Mouse (Mus musculus): ENCODE results near the gene Rab11fip3.
"Not testable (repeated sequence)": the region's sequence is repeated elsewhere in the genome, so short reads cannot be mapped to it uniquely, and the experiment has no call there.

The Rab11fip3 gene

DNA sequence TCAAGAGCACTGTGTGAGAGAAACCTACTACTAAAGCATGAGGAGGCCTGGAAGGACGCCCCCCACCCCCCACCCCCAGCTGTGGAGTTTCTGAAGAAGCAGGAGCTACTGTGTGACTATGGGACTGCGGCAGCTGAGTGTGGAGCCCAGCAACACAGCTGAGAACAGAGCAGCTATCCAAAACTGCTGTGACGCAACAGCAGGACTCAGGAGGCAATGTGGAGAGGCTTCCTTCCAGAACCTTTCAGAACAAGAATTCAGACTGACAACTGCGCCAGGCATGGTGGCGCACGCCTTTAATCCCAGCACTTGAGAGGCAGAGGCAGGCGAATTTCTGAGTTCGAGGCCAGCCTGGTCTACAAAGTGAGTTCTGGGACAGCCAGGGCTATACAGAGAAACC lies 28.6 kb downstream of the Rab11fip3 start:
- DNase-seq (ENCODE audit: low spot score in 2 of 2): not testable (repeated sequence)

DNA sequence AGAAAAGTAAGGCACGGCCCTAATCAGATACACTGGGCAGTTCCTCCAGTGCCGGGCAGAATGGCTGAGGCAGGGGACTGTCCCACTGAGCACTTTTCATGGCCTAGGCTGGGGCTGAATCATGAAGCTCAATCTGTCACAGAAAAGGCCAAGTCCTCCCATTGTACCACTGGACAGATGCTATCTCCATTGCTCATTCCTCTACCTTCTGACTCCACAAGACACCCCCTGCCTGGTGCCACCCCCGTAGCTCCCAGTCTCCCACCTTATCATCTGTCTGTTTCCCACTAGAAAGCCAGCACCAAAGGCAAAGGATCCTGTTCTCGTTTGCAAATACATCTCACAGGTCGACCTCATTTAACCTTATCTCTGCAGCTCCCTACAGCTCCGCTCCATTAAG lies 37.3 kb downstream of the Rab11fip3 start:
- no peak for DNase-seq (ENCODE audit: low spot score in 2 of 2)

DNA sequence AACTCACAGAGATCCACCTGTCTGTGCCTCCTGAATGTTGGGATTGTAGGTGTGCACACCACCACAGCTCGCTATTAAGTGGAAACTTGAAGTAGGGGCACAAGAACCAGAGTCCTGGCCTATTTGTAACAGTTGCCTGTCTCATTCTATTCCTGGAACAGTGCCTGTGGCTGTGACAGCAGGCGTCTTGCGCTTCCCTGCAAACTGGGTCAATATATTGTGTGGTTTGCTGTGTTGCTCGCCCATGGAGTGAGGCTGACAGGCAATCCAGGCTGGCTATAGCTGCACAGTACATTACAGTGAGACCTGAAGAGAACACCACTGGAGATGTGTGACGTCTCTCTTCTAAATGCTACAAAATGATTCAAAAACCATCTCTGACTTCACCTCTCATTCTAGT lies 37.8 kb downstream of the Rab11fip3 start:
- DNase-seq (ENCODE audit: low spot score in 2 of 2): no peak

DNA sequence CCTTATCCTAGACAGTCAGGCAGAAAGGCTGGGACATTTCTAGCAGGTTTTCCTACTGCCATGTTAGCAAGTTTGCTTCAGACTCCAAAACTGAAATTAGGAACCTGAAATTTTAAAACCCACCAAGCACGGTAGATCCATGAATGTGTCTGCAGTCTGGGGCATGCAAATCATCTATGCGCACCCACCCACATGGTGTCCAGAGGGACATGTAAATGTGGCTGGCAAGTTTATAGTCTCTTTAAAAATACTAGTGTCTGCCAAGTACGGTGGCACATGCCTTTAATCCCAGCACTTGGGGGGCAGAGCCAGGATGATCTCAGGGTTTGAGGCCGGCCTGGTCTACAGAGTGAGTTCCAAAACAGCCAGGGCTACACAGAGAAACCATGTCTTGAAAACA lies 41.1 kb downstream of the Rab11fip3 start:
- no peak for DNase-seq (ENCODE audit: low spot score in 2 of 2)

DNA sequence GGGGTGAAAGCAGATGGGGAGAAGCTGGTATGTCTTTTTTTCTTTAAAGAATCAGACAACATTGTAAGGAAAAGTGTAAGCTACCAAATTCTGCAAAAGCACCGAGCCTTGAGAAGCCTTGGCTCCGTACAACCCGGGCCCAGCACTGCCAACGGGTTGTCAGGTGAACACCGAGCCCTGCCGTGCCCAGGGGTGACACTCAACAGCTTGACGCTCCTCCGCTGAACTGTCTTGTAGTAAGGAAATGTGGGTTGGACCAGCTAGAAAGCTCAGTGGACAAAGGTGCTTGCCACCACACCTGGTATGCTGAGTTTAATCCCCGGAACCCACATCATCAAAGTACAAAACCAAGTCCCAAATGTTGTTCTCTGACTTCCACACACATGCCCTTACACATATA lies 44.7 kb downstream of the Rab11fip3 start:
- no peak for DNase-seq (ENCODE audit: low spot score in 2 of 2)

DNA sequence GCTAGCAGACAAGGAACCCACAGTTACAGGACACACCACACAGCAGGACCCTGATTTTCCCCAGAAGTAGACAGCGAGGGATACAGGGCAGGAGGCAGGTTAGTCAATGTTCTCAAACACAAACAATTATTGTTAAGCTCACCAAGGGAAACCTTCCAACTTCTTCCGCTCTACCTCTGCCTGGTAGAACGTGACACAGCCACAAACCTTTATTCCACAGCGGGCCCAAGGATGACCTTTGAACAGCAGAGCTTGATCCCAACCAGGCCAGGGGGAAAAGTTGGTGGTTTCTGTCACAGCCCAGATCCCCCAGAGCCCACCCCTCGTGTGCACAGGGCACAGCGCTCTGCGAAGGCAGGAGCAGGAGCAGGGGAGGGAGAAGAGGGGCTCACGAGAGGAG lies 45.4 kb downstream of the Rab11fip3 start:
- DNase-seq (ENCODE audit: low spot score in 2 of 2): no peak

DNA sequence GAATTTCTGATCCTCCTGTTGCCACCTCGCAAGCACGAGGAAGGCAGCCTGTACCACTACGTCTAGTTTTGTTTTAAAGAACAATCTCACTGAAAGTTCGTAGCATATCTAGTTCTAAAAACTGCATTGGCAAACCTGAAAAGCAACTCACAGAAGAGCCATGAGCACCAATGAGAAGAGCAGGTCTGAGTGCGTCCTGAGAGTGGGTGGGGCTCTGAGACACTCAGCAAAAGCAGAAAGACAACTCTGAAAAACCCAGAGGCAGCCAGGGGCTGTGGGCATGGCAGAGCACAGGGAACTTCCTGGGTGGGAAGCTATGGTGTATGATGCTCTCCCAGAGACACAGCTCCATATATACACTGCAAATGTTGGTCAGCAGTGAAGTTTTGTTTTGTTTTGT lies 46.2 kb downstream of the Rab11fip3 start:
- no peak for DNase-seq (ENCODE audit: low spot score in 2 of 2)

DNA sequence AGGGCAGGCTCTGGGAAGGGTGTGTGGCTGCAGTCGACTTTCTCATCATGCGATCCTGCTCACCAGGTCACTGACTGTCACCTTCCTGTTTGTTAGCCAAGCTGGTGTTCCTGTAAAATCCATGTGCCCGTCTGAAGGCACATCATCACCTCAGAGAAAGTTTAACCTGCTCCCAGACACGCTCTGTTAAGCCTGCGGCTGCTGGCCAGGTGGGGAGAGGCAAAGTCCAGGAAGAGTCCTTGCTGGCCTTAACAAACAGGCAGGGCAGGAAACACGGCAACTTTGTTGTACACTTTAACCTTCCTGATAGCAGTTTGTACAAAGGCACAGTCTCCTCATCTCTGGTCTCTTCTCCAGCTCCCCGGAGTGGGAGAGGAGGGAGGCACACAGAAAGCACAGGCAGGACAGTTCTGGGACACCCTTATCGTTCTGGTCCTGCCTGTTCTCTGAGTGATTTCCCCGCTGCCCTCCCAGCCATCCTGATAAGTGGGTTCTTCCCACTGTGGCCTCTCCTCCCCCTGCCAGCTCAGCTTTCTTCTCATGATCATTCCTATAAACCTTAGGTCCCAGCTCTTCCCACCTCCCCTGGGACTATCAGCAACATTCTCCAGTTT lies 47.5 kb downstream of the Rab11fip3 start:
- no peak for DNase-seq (ENCODE audit: low spot score in 2 of 2)

DNA sequence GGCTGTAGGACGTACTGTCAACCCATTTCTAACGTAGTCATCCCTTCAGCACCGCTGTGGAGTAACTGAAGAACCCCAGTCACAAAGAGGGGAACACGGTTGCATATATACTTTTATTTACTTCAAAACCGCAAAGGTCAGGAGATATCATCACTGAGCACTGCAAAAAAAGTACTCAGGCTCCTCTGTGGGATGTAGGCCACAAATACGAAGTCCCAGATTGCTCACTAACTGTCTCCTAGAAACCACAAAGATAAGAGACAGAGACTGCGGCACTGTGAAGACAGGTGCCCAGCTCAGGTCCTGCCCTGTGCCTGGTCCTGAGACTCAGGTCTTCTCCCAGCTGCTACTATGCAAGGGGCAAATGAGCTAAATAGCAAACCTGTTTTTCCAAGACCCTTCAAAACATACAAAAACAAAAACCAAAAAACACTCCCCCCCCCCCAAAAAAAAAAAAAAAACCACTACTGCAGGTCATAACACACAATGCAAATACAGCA lies 48.5 kb downstream of the Rab11fip3 start:
- DNase-seq (ENCODE audit: low spot score in 2 of 2): no peak

DNA sequence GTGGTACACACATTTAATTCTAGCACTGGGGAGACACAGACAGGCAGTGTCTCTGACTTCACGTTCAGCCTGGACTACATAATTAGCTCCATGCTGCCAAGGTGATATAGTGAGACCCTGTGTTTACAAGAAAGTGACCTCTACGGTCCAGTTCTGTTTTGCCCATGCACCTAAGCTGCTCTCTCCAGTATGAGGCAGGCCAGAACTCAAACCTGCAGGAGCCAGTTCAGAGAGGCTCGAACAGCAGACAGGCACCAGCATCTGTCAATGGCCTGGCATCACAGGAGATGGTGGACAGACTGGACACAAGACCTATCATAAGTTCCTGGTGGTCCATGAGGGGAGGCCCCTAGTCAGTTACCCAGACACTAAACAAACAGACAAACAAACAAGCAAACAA lies 51.0 kb downstream of the Rab11fip3 start:
- no peak for DNase-seq (ENCODE audit: low spot score in 2 of 2)

DNA sequence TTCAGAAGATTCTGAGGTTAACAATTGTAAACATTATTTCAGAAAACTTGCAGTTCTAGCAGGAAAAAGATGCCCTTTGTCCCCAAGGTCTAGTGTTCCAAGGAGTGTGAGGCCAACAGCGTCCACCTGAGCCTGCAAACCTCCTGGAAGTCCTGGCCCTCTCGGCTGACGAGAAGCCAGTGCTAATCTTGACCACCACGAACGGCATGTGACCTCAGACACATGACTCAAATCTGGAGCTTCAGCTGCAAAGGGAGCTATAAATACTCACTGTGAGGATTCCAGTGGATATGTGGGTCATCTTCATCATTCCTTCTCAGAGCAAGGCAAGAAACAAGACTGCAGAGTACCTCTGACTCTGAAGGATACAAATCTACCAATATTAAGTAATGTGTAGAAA lies 51.4 kb downstream of the Rab11fip3 start:
- no peak for DNase-seq (ENCODE audit: low spot score in 2 of 2)

DNA sequence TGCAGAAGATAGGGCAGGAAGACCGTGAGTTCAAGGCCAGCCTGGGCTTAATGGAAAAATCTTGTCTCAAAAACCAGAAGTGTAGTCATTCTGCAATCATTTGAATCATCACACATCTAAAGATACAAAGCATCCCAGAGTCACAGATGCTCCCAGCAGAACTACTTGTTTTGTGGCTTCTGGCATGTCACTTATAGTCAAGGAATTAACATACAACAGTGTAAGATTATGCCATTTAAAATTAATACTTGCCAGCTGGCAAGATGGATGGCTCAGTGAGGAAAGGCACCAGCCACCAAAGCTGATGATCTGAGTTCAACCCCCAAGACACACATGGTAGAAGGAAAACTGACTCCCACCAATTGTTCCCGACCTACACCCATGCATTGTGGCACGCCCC lies 52.3 kb downstream of the Rab11fip3 start:
- DNase-seq (ENCODE audit: low spot score in 2 of 2): no peak

DNA sequence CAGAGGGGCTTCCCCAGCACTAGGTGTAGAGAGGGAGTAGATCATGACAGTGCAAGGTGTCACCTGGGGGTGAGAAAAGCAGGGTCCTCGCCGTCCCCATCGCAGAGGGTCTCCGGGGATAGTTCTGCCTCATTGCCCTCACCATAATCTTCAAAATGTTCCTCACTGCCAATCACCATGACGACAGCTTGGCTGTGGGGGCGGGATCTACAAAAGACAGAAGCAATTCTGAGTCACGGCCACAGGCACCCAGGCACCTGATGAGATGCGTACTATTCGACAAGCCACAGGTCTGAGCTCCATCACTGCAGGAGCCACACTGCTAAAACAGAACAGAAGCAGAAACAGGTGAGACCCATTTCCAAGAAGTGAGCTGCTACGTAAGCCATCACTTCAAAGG lies 55.6 kb downstream of the Rab11fip3 start:
- no peak for DNase-seq (ENCODE audit: low spot score in 2 of 2)

DNA sequence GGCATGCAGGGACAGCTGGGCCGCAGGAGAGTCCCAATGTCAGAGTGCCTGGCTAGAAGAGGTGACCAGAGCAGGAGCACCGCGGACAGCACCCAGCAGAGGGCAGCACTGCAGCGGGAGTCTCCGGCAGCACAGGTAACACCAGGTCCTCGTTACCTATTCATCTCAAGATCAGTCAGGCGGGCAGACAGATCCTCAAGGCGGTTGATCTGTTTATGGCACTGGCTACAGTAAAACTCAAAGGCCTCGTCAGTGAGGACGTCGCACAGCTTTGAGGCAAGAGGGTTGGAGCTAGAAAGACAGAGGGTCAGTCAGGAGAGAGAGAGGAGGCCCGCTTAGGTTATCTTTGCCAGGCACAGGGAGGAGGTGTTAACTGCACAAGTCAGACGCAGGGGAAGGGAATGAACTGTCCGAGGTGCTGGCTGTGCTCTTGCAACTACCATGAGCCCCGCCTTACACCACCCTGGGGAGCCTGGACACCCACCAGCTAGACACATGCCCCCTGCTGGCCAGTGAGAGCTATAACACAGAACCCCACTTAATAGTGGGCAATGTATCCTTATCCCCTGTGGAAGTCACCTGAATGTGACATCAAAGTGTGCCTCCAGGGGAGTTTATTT lies 57.4 kb downstream of the Rab11fip3 start:
- peak; percentile 48 to 79 for DNase-seq (ENCODE audit: low spot score in 2 of 2)

DNA sequence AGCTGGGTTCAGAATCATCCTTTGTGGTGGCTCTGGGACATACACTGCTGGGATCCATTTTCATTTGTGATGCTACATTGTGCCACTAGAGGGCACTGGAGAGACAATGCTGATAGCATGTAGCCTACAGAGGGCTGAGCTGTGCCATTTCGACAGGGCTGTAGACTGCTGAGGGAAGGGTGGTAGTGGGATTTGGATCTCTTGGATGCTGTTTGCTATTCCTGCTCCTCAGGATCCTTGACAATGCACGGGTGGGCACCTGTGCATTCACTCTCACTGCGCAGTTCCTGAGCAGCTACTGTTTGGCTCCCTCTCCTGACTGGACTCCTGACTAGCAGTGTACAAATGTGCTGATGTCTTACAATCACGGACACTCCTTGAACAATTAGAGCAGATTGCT lies 59.8 kb downstream of the Rab11fip3 start:
- DNase-seq (ENCODE audit: low spot score in 2 of 2): peak; percentile 54 to 87

DNA sequence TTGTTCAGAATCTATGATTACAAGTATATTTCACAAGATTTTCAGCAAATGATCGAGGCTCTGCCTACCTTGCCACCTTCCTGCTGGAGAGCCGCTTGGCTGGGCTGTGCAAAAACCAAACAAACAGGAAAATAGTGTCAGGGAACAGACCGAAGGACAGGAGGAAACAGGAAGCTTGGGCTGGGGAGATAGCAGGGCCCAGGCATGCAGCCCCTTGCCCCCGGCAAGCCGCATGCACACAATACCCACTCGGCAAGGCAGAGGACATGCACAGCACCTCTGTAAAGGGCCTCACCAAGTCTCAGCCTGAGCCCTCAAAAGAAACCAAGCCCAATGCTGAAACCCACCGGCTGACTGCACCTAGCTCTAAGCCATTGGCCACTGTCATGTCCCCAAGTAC lies 60.6 kb downstream of the Rab11fip3 start:
- DNase-seq (ENCODE audit: low spot score in 2 of 2): no peak

DNA sequence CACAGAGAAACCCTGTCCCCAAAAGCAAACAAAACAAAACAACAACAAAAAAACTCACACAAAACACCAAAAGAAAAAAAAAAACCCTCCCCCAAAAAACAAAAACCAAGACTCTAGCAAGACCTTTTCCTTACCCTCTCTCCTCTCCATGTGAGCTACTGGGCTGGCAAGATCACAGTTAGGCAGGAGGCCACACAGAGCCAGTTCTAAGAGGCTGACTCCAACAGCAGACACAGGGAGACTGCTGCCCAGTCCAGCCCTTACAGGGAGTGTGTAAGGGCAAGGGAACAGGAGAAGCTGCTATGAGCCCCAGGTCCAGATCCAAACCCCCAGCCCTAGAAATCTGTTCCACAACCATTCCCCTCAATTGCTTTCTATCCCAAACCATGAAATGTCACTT lies 61.0 kb downstream of the Rab11fip3 start:
- DNase-seq (ENCODE audit: low spot score in 2 of 2): no peak

DNA sequence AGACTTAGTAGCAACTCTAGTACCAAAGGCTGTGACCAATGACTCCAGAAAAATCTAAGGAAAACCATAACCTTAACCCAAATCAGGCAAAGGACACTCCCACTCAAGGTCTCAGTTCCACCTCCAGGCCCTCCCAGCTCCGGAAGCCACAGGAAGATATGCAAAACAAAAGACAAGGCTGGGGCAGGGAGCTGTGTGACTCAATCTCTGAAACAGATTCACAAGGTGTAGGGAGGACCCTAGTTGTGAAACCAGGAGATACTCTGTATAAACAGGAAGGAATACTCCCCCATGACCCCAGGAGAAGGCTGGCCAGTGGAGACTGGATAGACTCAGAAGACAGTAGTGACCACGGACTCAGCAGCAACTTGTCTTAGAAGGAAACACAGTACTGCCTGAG lies 61.7 kb downstream of the Rab11fip3 start:
- no peak for DNase-seq (ENCODE audit: low spot score in 2 of 2)

DNA sequence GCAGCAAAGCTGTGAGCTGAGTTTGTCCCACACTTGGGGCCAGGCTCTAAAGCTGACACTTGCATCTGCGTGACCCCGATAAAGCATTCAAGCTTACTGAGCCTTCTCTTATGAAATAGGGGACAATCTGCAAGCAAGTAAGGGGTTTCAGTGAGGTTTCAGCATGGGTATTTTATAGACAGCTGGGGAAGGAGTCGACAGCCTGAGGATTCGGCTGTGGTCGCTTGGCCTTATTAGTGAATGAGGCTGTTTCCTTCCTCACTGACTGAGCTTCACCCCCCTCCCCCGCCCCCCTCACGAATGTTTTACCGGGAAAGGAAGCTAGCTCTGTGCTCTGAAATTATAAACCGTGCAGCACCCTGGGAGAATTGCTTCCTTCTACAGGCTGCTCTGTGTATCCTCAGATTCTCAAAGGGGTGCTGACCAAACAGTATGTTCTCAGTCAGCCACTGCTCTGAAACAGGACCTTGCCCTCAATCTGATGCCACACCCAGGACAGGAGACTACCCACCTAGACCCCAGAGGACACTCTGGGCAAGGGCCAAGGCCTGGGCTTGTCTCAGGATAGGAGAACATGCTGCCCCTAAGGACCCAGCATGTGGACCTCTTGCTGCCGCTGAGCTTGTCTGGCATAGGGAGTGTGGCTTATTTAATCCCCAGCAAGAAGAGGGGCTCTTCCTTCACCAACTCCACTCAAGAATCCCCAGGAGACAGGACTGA lies 63.5 kb downstream of the Rab11fip3 start:
- DNase-seq (ENCODE audit: low spot score in 2 of 2): no peak

DNA sequence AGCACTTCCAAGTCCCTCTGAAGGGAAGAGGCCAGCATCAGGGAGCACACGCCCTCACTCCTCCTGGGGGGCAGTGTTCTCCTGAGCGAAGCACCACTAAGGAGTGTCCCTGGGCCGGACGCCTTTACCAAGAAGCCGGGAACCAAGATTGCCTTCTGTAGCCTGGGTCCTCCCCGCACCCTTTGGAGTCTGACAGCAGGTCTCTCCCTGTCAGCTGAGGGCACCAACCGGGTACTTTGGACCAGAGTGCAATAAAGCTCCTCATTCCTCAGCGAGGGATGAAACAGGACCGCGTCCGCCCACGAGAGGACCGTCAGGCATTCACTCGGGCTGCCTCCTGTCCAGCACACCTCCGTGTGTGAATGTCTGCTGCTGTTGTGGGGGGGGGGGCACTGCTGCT lies 64.6 kb downstream of the Rab11fip3 start:
- DNase-seq (ENCODE audit: low spot score in 2 of 2): no peak

DNA sequence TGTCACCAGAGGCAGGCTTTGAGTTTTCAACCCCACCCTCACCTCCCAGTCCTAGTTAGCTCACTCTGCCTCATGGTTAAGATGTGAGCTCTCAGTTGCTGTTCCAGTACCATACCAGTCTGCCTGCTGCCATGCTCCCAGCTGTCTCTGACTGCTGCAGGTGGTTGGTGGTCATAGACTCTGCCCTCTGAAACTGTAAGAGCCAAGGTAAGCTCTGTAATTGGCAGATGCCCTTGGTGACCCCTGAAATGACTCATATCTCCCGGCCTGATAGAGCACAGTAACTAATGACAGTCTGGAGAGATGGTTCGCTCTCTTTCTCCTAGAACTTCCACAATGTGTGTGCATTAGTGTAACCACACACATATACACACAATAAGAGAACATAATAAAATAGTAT lies 65.5 kb downstream of the Rab11fip3 start:
- no peak for DNase-seq (ENCODE audit: low spot score in 2 of 2)

DNA sequence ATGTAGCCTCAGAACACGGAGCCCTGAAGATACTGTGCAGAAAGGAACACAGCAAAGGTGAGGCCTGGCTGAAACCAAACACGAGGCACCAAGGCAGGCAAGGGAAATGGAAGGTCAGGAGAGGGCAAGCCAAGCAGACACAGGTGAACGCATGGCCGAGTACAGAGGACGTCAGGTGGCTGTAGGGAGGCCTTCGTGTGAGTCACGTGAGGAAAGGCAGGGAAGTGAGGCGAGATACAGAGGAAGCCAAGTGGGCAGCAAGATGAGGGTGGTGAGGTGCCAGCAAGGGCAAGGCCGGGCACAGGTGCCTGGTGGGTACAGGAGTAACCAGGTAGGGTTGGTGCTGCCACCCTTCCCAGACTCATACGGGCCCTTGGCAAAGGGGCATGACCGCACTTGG lies 70.9 kb downstream of the Rab11fip3 start:
- DNase-seq (ENCODE audit: low spot score in 2 of 2): no peak

DNA sequence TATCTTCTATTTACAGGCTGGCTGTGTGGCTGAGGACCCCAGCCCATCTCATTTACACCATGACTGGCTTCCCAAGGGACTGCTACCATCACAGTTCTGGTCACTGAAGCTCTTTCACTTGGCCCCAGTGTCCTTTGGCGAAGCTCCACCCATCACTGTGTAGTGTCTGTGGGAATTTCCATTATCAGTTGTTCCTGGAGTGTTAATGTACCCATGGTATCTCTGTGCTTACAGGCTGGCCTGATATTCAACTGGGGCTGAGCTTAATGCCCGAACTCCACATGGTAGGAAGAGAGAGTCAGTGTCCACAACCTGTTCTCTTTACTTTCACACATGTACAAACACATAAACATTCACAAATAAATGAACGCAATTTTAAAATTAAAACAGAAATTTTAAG lies 75.9 kb downstream of the Rab11fip3 start:
- no peak for DNase-seq (ENCODE audit: low spot score in 2 of 2)
